Mouse (Mus musculus) C2C12 (cell line): Measurements from ENCODE around the gene Ppp1r8.

Source experiments
- CEBPB ChIP-seq: IDR thresholded peaks from one replicate; pipeline ENCODE4 v1.6.1; 2011; ENCODE audit warnings: low read depth, mild to moderate bottlenecking, control low read depth, moderate library complexity
- CTCF ChIP-seq: IDR thresholded peaks from one replicate; pipeline ENCODE4 v1.5.1; 2011; ENCODE audit not compliant: control insufficient read depth, insufficient read depth, insufficient read length
- FOSL1 ChIP-seq: IDR thresholded peaks from one replicate; pipeline ENCODE4 v1.8.0; 2011; ENCODE audit warnings: mild to moderate bottlenecking, low read length; ENCODE audit not compliant: poor library complexity, insufficient read depth, severe bottlenecking
- MAX ChIP-seq: IDR thresholded peaks from one replicate; pipeline ENCODE4 v1.6.1; 2011; ENCODE audit warnings: mild to moderate bottlenecking, control low read depth
- MYOG ChIP-seq: IDR thresholded peaks from one replicate; pipeline ENCODE4 v1.6.1; 2011; ENCODE audit not compliant: control insufficient read depth, insufficient read length; ENCODE audit errors: extremely low read depth
- USF1 ChIP-seq: IDR thresholded peaks from one replicate; pipeline ENCODE4 v1.6.1; 2011; ENCODE audit warnings: low read depth, mild to moderate bottlenecking, control low read depth, moderate library complexity

GRCm38 (mm10) chr4:132801176-132802077 is 41.5 kb downstream of the Ppp1r8 start:
- TF ChIP-seq CTCF (no peak), USF1 (no peak), MYOG (no peak), MAX (no peak), CEBPB (no peak), FOSL1 (no peak)
